Mouse (Mus musculus): Measurements from ENCODE around the gene Galk1.

DNA sequence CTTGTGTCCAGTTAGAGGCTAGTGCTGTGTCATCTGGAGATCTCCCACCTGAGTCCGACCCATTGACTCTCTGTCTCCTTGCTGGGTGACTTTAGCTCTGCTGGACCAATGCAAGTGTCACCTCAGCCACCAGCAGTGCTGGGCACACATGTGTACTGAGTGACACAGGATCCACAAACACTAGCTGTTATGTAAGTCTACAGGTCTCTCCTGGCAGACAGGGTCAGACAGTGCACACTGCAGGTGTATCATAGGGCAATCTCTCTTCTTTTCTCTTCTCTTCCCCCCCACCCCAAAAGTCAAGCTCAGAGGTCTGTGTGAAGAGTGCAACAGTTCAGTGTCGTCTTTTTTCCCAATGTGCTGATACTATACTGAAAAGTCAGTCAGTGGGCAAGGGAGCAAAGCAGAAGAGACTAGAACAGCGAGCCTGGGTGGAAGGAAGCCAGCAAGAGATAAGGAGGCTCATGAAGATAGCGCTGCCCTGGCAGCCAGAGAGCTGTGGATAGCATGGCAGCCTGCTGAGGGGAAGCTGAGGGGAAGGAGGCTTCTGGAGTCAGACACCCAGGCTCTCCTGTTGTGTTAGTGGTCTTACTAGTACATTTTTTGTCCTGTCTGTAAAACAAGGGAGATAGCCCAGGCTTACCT, 44.8 kb upstream of the Galk1 start:
- TF ChIP-seq ZC3H11A (IDR thresholded peaks at IDR 0.05; ENCODE audit: borderline replicate concordance, low read depth, low read length) (no peak), HCFC1 (IDR thresholded peaks at IDR 0.05; ENCODE audit: borderline replicate concordance, insufficient read depth, low read length) (no peak), CHD2 (IDR thresholded peaks at IDR 0.05; ENCODE audit: low read depth, low read length) (no peak)

Measured in ES-E14 (cell line).